Mouse (Mus musculus): ENCODE measurements at regions not wholly inside any gene's neighbourhood (a gene's known extent, or its start where the extent isn't known, plus 50 kb on each side); places are given as distances from the start of the nearest gene placed in this dataset.

DNA sequence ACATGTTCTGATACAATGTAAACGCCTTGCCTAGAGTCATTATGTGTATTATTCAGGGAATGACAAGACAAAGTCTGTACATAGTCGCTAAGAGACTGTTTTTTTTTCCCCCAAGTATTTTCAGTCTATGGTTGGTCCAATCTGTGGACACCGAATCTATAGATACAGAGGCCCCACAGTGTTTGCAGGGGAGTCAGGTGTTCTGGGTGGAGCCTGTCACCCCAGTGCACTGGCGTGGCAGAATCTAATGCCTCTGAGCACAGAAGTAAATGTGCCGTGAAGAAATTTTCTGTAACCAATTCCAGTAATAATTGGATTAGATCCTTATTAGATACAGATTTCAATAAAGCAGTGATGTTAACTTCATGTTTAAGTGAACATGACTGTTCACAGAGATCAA lies 1130.1 kb upstream of the Gulo start:
- no peak for DNase-seq

DNA sequence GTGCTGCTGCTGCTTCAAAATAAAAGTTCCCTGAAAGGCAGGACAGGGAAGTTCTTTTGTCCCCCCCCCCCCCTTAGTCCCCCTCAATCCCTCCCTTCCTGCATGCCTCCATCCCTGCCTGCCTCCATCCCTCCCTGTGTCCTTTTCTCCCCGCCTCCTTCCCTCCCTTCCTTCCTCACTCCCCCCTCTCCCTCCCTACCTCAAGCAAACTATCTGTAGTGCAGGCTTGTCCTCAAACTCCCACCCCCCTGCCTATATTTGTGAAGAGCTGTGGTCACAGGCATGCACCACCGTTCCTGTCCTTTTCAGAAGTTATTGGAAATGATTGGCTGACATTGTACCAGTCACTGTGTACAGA lies 1127.1 kb upstream of the Gulo start:
- no peak for DNase-seq

DNA sequence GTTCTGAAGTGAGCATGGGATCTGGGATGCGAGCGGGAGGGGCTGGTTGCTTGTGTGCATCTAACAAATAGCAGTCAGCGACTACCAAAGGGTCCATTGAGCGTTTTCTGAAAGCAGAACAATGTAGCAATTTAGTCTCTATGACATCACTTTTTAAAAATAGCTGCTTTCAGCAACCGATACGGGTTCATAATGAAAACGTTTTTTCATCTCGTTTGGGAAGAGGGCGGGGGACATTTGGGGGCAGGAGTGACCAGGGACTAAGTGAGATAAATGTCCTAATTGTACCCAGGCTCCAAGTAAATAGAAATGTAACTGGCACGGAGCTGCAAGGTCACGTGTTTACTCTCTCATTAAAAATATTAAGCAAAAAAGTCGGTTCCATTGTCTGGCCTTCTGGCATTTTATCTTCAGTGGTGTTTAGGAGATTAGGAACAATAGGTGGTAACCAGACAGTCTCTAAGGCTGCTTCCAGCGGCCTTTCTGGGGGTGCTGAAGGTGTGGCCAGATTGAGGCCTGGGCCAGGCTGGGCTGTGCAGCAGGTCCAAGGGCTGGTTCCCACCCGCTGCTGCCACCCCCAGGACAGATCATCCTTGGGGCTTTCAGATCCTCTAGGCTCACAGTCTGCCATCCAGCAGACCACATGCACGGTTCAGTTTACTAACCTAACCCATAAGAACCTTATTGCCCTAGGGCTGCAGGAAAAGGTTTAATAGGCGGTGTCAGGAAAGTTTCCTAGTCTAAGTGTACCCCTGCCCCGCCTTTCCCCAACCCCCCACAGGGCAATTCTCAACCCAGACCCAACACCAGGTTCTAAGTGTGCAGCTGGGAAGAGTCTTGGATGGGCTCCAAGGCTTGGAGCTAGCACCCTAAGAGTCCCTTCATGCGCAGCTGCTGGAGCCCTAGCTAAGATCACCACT lies 1126.5 kb upstream of the Gulo start:
- DNase-seq = peak; percentile 68

GRCm38 (mm10) chr14:67133221-67133620 lies 1124.2 kb upstream of the Gulo start:
- no peak for DNase-seq

- DNase-seq = no peak
These were observed 1118.1 kb upstream of the Gulo start for GRCm38 (mm10) chr14:67127118-67127517.

GRCm38 (mm10) chr14:67126254-67126653 lies 1117.2 kb upstream of the Gulo start:
- DNase-seq = no peak

- DNase-seq = no peak
These were observed 1114.3 kb upstream of the Gulo start for GRCm38 (mm10) chr14:67123300-67123699.
